Mouse (Mus musculus) hematopoietic stem cell, adult 5-6 weeks (primary cell): ENCODE data around the gene Lrrc56. TPM values are rescaled to one million over a fixed set of nuclear protein-coding genes. Genes with fewer than 3 reads are reported as not detected.

Experiments
- ATAC-seq, 2 experiments: fragments of 125-278 bp in 1 of 2; replicated peaks in 1 of 2; 2 replicates each; pipeline ENCODE4 v1.8.0; 2016 to 2017; ENCODE audit warnings: inconsistent platforms in 2 of 2, mild to moderate bottlenecking in 2 of 2, moderate number of reproducible peaks in 2 of 2, low read depth in 1 of 2, moderate TSS enrichment in 1 of 2; ENCODE audit not compliant: low FRiP score in 2 of 2, poor library complexity in 2 of 2, severe bottlenecking in 2 of 2, insufficient read depth in 1 of 2, low TSS enrichment in 1 of 2
- total RNA-seq: library from RNA; stranded (forward); fragments of 172-1452, 232-1000 nt; gene quantifications from 2 replicates; pipeline ENCODE4 v1.2.3, GENCODE M21; 2017

Lrrc56 gene
- total RNA-seq, 1 experiment from 2014 or later = 0.60 TPM

DNA sequence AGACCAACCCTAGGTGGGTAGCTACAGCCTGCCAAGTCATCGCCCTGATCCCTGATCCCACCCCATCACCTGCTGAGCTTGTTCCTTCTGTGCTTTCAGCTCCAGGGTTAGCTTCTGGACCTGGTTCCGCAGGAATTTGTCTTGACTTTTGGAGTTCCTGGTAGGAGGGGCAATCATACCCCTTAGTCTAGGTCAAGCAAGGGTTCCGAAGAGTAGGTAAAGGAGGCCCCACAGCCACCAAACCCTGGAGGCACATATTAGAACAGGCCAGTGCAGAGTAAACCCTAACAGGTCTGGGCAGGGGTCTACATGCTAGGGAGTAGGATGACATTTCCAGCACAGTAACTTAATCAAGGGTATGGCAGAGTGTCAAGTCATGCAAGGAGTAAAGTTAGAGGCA, 19.2 kb downstream of the Lrrc56 start:
- ATAC-seq = no peak

DNA sequence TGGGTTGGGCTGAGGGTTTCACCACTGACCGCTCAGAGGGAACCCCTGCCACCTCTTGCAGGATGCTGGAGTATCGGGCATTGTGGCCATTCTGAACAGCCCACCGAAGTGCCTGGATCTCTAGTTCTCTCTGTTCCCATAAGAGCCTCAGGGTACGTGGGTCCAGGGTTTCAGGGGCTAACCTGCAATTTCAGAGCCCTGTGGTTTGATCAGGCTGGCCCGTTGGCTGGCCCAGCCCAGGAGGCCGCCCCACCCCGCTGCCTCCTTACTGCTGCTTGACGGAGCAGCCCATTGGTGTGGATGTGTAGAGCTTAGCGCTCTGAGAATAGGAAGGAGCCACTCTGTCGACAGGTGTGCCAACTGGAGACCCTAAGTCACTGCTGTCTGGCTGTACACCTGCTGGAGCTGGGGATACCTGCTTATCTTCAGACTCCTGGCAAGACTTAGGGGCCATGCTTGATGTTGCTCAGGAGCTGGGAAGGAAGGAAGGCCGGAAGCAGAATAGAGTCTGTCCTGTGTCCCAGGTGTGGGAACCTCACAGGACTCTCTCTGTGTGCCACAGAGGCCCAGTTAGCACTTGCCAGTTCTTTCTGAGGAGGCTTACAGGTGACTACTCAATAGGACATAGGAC, 19.8 kb downstream of the Lrrc56 start, which contains the start of gene Lmntd2:
TSS of gene Lmntd2 (minus strand) at position 476 of the 631 bp plus-strand sequence.
- ATAC-seq = no peak

DNA sequence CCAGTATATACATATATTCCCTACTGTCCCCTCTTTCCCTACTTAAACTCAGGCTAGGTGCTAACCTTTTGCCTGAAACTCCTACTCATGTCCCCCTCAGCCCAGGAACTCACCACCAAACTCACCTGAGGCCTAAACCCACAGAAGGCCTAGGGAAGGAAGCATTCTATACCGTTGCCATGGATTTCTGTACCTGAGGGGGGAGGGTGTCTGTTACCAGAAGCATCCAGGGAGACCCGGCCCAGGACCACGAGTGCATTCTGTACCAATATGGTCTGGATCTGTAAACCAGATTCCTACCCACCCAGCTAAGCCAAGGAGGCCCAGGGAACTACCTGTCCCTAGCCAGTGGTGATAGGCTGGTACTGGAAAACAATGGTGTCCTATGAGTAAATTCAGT, 20.4 kb downstream of the Lrrc56 start:
- ATAC-seq = no peak

DNA sequence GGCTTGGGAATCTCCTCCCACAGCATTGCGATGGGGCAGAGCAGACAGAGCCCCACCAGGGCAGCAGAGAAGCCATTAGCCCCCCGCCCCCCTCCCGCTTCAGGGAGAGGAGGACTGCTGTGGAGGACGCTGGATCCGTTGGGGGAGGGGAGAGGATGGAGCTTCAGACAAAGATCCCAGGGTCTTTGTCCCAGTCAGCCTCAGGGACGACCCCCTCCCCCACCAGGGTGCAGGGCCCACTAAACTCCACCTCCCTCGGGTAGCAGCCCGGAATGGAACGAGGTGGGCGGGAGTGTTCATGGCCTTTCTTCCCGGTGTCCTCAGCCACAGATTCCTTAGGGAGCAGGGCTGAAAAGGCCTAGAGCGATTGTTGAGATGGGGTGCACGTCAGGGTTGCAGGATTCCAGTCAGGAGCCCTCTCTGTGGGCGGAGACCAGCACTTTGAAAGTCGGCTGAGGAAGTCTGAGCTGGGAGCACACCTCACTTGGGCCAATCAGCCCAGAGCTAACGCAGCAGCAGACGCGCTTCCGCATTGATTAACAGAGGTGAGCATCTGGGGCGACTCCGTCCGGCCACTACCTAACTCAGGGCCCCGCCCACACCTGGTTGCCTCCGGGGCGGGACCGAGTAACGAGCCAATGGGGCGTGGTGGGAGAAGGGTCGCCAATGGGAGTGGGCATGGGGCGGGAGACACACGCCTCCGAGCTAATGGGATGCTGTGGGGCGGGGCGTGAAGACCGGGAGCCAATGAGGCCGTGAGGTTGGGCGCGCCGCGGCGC, 21.3 kb downstream of the Lrrc56 start, which contains the start of gene Rassf7:
TSS of gene Rassf7 (plus strand) at position 760 of the 779 bp plus-strand sequence.
- peak; percentile 96 to 98 for ATAC-seq

DNA sequence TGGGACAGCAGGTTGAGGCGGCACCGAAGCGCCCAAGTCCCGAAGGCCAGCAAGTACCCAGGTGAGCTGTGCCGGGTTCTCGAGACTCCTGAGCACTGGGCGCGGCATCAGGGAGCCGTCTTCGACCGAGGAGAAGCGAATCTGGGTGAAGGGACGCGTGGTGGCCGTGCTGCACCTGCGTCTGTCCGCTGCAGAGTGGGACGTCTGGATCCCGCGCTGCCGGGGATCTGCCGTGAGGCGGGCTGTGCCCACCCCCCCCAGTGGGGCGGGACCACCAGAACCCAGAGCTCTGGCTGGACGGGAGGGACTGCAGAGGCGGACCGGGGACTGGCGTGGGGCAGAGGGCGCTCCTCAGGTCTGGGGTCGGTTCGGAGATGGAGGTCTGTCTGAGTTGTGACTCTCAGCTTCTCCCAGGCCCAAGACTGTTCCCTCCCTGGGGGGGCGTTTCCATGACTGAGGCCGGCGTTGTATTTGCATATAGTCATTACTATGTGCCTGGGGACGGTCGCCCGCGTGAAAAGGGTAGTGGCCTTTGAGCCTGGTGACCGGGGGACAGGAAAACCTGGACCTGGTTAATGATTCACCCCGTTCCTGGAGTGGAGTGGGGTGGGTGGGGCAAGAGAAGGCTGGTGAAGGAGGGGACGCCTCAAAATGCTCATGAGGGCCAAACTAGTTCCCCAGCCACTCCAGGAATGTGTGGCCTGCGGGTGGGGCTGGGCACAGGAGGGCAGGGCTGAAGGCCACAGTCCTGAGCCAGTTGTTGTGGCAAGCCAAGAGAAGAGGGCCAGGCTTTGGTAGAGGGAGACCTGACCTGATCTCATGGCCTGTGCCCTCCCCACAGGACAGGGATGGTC, 22.1 kb downstream of the Lrrc56 start:
- ATAC-seq = peak; percentile 2 to 11; a peak in 1 of 4 replicates

DNA sequence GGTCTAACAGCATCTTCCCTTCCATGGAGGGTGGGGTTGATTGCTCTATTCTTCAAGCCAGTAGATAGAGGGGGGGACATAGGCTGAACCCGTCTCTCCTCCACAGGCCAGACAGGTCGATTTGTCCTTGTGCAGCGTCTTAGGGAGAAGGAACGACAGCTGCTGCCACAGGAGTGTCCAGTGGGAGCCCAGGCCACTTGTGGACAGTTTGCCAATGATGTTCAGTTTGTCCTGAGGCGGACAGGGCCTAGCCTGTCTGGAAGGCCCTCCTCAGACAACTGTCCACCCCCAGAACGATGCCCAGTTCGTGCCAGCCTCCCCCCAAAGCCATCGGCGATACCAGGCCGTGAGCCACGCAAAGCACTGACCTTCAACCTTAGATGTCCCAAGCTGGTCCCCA, 22.9 kb downstream of the Lrrc56 start:
- no peak for ATAC-seq

DNA sequence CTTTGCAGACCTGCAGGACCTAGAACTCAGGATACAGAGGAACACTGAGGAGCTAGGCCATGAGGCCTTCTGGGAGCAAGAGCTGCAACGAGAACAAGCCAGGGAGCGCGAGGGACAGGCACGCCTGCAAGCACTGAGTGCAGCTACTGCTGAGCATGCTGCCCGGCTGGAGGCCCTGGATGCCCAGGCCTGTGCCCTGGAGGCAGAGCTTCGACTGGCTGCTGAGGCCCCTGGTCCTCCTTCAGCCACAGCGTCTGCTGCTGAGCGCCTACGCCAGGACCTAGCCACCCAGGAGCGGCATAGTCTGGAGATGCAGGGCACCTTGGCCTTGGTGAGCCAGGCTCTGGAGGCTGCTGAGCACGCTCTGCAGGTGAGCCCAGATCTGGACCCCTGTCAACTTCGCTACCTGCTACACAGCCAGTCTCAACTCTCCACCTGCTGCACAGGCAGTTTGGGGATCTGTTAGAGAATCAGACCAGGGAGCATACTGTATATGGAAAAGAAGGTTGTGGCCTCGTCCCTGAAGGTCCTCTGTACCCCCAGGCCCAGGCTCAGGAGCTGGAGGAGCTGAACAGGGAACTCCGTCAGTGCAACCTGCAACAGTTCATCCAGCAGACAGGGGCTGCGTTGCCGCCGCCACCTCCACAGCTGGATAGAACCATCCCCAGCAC, 23.5 kb downstream of the Lrrc56 start:
- no peak for ATAC-seq

DNA sequence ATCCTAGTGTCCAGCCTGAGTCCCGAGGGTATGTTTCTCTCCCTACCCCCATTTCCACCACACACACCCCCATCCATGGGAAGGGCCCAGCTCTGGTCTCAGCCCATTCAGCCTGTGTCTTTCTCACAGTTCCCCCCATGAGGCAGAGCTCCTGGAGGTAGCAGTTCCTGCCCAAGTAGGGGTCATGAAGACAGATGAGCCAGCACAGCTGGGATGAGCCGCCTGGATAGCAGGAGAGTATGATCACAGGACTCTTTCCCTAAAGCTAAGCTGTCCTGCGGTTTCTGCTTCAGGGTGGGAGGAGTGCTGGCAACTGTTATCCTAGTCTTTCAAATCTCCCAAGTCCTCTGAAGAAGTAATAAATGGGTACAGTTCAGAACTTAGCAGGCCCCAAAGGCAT, 24.2 kb downstream of the Lrrc56 start:
- ATAC-seq = no peak

DNA sequence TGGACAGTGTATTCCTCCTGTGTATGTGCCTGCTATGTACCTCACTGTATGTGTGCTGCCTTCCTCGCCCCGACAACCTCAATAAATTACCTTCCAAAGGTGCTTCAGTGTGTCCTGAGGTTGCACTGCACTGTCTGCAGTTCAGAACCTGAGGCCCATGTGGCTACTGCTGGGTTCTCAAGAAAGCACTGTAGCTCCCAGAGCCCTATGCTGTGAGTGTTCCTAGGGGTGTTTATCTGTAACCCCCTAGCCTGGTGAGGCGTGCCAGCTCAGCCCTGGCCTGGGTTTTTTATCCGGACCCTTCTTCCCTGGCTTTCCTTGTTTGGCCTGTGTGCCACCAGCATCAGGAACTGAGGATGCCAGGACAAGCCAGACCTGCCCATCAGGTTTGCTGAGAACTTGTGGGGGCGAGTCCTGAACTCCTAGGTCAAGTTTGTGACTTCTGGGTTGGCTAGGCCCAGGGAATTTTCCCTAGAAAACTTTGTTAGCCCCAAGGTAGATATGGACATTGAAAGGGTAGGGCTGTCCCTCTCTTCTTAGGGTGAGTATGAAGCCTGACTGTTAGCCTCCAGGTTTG, 24.7 kb downstream of the Lrrc56 start:
- ATAC-seq = no peak

DNA sequence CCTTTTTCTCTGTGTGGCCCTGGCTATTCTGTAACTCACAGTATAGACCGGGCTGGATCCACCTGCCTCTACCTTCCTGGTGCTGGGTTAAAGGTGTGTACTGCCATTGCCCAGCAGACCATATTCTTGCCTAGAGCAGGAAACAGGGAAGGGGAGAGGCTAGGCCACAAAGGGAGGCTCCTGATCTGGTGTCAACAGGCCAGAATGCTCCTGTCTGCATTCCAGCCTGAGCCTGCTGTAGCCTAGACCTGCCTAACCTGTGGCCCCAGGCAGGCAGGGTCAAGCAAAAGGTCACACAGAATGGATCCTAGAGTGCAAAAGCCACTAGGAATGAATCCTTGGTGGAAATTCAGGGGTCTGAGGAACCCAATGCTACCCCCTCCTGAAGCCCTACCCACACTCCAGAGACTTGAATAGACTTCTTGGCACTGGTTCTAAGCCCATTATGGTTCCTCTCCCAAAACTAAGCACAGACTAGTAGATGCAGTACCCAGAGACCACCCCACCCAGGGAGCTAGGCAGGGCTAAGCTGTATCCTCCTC, 25.7 kb downstream of the Lrrc56 start:
- no peak for ATAC-seq

DNA sequence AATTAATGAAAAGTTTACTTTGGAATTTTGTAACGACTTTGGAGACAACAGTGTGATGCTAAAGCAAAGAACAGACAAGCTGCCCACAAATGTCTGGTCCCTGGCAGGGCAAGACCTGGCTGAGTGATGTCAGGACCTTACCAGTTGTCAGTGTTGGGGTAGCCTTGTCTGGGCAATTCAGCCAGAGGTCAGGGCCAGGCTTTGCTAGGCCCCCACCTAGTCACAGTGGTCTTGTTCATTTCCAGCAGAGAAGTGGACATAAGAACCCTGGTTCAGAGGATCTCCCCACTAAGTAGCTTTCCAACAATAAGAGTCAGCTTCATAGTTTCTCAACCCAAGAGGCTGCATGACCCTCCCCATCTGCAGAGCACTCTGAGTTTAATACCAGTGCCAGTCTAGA, 26.4 kb downstream of the Lrrc56 start:
- ATAC-seq = no peak

DNA sequence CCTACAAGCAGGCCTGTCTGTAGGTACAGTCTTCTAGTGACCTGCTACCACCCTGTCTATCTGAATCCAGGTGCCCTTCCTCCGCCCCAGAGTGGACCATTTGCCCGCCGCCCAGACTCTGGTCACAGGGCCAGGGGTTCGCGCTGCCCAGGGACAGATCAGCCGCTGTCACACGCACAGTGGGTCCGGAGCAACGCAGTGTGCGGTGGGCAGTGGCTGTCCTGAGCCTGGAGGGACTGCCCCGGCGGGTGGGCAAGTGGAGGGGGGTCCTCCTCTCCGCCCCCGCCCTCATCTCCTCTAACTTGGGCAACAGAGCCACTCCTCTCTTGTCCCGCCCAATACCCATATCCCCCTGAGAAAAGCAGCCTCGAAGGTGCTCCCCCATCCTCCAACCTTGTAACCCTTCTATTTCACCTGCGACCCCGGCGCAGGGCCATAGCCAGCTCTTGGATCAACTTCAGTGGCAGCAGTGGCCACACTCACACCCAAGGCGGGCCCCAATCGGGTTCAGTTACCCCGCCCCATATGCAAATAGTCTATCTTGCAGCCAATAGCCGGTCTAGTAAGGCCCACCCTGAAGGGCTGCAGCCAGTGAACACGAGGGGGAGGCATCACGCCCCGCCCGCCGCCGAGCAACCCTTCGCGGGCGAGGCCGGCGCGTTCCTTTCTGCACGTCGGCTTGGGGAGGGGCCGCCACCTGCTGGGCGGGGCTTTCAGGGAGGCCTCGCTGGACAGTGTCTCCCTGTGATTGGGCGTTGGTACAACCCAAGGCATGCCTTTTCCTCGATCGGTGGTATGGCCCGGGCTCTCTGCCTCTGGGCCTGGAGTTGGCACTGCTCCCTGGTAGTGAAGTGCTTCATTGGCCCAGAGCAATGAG, 27.5 kb downstream of the Lrrc56 start:
- peak; percentile 94 to 95 for ATAC-seq

DNA sequence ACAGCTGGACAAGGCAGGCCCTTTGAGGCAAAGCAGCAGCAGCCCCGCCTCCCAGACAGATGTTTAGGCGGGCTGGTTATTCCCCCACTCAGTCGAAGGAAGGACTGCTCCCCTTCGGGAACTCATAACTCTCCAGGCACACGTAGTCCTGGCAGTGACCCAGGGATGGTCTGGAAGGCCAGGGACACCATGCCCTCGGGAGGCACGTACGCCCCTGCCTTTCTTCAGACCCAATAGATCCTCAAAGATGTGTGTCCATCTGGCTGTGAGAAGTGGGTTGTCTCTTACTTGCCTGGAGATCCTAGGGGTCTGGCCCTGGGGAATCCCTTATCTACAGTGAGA, 28.1 kb downstream of the Lrrc56 start:
- ATAC-seq = no peak; a peak in 1 of 4 replicates

DNA sequence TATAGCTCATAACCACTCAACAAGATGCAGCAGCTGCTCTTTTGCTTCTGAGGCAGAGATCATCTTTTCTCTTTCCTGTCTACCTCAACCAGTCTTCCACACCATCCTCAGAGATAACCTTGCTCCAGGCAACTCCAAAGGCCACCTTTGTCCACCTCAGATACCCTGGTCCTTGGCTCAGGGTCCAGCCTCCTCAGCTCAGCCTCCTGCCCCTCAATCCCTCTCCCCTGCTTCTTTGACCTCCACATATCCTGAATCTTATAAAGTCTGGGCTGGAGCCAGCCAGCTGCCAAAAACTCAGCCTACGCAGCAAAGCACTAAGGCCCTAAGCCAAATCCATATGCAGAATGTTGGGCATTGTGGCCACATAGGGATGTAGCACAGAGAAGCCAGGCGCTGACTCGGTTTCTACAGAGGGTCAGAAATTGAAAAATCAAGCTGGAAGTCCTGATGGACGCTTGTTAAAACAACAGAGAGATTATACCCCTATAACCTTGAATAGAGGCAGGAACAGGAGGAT, 28.8 kb downstream of the Lrrc56 start:
- no peak for ATAC-seq

DNA sequence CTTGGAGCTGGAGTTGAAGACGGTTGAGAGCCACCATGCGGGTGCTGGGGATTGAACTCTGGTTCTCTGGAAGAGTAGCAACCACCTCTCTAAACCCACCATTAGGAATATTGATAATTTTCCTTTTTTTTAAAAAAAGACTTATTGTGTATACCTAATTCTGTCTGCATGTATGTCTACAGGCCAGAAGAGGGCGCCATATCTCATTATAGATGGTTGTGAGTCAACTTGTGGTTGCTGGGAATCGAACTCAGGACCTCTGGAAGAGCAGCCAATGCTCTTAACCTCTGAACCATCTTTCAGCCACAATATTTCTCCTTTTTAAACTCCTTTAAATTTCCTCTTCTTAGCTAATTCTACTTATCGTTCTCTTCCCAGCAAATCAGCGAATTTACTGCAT, 32.6 kb downstream of the Lrrc56 start:
- no peak for ATAC-seq

DNA sequence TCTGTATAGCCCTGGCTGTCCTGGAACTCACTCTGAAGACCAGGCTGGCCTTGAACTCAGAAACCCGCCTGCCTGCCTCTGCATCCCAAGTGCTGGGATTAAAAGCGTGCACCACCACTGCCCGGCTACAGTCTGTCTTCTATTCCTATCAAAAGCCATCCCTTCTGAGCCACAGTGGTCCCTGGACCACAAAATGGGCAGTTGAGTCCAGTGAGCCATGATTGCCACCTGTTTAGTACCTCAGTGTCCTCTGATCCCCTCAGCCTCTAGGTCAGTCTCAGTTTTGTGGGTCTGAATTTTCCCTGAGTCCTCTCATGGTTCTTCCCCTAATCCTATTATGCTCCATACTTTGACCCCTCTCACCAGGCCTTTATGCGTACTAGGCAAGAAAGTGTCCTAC, 33.8 kb downstream of the Lrrc56 start:
- ATAC-seq = no peak
